Mouse (Mus musculus): ENCODE data around the gene Imp3. TPM values are rescaled to one million over a fixed set of nuclear protein-coding genes. Genes with fewer than 3 reads are reported as not detected.

Imp3 gene
- 69.6 and 75.1 TPM in 2 replicates for polyA plus RNA-seq (2014; fragmentation: Nextera tagmentation; extraction: Ambion mirVana)

GRCm38 (mm10) chr9:56937223-56938160, at the start of gene Imp3:
Imp3 (plus strand) TSS chr9:56937475.
- peak; percentile 90 for ATAC-seq (ENCODE audit: insufficient read depth)
- H3K4me3 ChIP-seq (ENCODE audit: low read depth, low read length): peak within 1 kb of the TSS; percentile 80
- no peaks in the 10 kb centered on the region for H3K36me3 ChIP-seq (ENCODE audit: insufficient read depth)
- under 1% methylated on average over 73 of the region's 73 CpGs for WGBS
- DNase-seq: peak; percentile 99
- peak within 1 kb of the TSS; percentile 62 for H3K4me2 ChIP-seq
- no peaks in the 10 kb centered on the region for H3K9me3 ChIP-seq (ENCODE audit: low read depth, low read length)
- peak within 1 kb of the TSS; percentile 92 for H3K27ac ChIP-seq (ENCODE audit: low read depth)
- H3K9ac ChIP-seq: peak within 1 kb of the TSS; percentile 81
- H3K27me3 ChIP-seq (ENCODE audit: insufficient read depth, low read length): no peaks in the 10 kb centered on the region
- peak; percentile 27; the same call in 1 of the 2 replicates for TF ChIP-seq CTCF (IDR thresholded peaks at IDR 0.05; ENCODE audit: low read depth)
- H3K4me1 ChIP-seq (ENCODE audit: insufficient read depth): 0 out of 2 replicates have a peak, but pooled peaks cover 3% of the 10 kb centered on the region

- H3K4me1 ChIP-seq (ENCODE audit: insufficient read depth): peaks cover 4% of the 10 kb centered on the region; the same call in 1 of the 2 replicates
- WGBS: 90% methylated on average over 16 of the region's 16 CpGs
- H3K9me3 ChIP-seq (ENCODE audit: low read depth, low read length): no peaks in the 10 kb centered on the region
- TF ChIP-seq CTCF (IDR thresholded peaks at IDR 0.05; ENCODE audit: low read depth): no peak
- H3K36me3 ChIP-seq (ENCODE audit: insufficient read depth): peaks cover 30% of the 10 kb centered on the region; the same call in 1 of the 2 replicates
- no peaks in the 10 kb centered on the region for H3K27me3 ChIP-seq (ENCODE audit: insufficient read depth, low read length)
- ATAC-seq (ENCODE audit: insufficient read depth): no peak
- H3K9ac ChIP-seq: no peak overlapping the region
- H3K4me2 ChIP-seq: no peak overlapping the region
- no peak overlapping the region for H3K27ac ChIP-seq (ENCODE audit: low read depth)
- H3K4me3 ChIP-seq (ENCODE audit: low read depth, low read length): no peak overlapping the region
- DNase-seq: no peak
Observed at GRCm38 (mm10) chr9:56887581-56887980, 49.7 kb upstream of the Imp3 start.

- no peaks in the 10 kb centered on the region; the same call in 1 of the 2 replicates for H3K4me1 ChIP-seq (ENCODE audit: insufficient read depth)
- H3K36me3 ChIP-seq (ENCODE audit: insufficient read depth): peaks cover 30% of the 10 kb centered on the region; the same call in 1 of the 2 replicates
- no peak overlapping the region for H3K27ac ChIP-seq (ENCODE audit: low read depth)
- peak overlapping the region; percentile 51 for H3K4me2 ChIP-seq
- DNase-seq: peak; percentile 96
- WGBS: 8% methylated on average over 14 of the region's 14 CpGs
- peak; percentile 95 for TF ChIP-seq CTCF (IDR thresholded peaks at IDR 0.05; ENCODE audit: low read depth)
- H3K4me3 ChIP-seq (ENCODE audit: low read depth, low read length): no peak overlapping the region
- H3K27me3 ChIP-seq (ENCODE audit: insufficient read depth, low read length): no peaks in the 10 kb centered on the region
- peak; percentile 61 for ATAC-seq (ENCODE audit: insufficient read depth)
- H3K9ac ChIP-seq: no peak overlapping the region
- H3K9me3 ChIP-seq (ENCODE audit: low read depth, low read length): no peaks in the 10 kb centered on the region
Observed at GRCm38 (mm10) chr9:56889817-56890216, 47.5 kb upstream of the Imp3 start.

DNA sequence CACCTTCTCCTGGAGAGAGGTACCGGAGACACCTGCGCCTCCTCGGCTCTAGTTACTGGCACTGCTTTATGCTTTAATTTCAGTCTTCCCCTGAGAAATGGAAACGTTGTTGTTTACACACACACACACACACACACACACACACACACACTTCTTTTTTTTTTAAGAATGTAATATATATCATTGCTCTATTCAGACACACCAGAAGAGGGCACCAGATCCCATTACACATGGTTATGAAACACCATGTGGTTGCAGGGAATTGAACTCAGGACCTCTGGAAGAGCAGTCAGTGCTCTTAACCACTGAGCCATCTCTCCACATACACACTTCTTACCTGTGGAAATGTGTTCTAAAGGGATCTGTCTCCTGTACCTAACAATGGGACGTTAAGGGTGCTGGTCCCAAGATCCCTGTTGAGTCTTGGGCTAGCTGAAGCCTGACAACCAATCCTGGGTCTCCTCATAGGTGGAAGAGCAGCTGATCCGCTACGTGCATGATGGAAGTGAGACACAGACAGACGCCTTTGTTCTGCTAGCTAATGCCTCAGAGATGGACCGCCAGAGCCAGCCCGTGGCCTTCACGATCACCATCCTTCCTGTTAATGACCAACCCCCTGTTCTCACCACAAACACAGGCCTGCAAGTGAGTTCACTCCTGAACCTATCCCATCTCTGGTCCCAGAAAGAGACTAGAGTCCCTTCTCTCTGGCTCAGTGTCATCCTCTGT, 46.6 kb upstream of the Imp3 start:
- 65% methylated on average over 11 of the region's 11 CpGs for WGBS
- H3K9me3 ChIP-seq (ENCODE audit: low read depth, low read length): no peaks in the 10 kb centered on the region
- H3K4me3 ChIP-seq (ENCODE audit: low read depth, low read length): no peak overlapping the region
- no peak for DNase-seq
- H3K27me3 ChIP-seq (ENCODE audit: insufficient read depth, low read length): no peaks in the 10 kb centered on the region
- TF ChIP-seq CTCF (IDR thresholded peaks at IDR 0.05; ENCODE audit: low read depth): no peak
- H3K4me1 ChIP-seq (ENCODE audit: insufficient read depth): no peaks in the 10 kb centered on the region; the same call in 1 of the 2 replicates
- H3K9ac ChIP-seq: no peak overlapping the region
- ATAC-seq (ENCODE audit: insufficient read depth): no peak
- H3K36me3 ChIP-seq (ENCODE audit: insufficient read depth): peaks cover 29% of the 10 kb centered on the region; the same call in 1 of the 2 replicates
- H3K4me2 ChIP-seq: peak overlapping the region; percentile 51; the same call in 1 of the 2 replicates
- H3K27ac ChIP-seq (ENCODE audit: low read depth): no peak overlapping the region

DNA sequence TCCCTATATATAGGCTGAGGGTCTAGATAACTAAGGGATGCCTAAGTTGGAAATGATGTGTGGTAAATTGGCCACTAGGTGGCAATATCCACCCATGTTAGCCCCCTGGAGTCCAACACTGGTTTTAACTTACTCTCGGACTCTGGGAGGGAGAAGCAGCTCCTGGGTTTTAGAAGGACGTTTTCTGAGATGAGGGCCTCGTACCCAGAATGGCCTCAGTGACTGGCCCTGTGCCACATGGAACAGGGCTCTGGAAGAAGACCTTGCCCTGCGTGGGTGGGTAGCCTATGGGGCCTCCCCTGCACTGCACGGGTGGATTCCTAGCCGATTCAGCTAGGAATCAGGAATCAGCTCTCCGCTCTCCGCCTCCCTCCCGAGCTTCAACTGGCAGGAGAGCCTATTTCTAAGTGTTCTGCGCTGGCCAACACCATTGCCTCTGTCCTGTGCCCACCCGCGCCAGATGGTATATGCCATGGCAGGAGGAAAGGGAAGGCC, 45.7 kb upstream of the Imp3 start:
- no peaks in the 10 kb centered on the region for H3K27me3 ChIP-seq (ENCODE audit: insufficient read depth, low read length)
- peak overlapping the region; percentile 5; the same call in 1 of the 2 replicates for H3K9ac ChIP-seq
- 28% methylated on average over 12 of the region's 12 CpGs for WGBS
- peak; percentile 94 for TF ChIP-seq CTCF (IDR thresholded peaks at IDR 0.05; ENCODE audit: low read depth)
- DNase-seq: peak; percentile 95
- peak; percentile 70 for ATAC-seq (ENCODE audit: insufficient read depth)
- H3K36me3 ChIP-seq (ENCODE audit: insufficient read depth): peaks cover 20% of the 10 kb centered on the region; the same call in 1 of the 2 replicates
- H3K4me1 ChIP-seq (ENCODE audit: insufficient read depth): no peaks in the 10 kb centered on the region; the same call in 1 of the 2 replicates
- no peak overlapping the region for H3K4me3 ChIP-seq (ENCODE audit: low read depth, low read length)
- H3K4me2 ChIP-seq: peak overlapping the region; percentile 33
- no peak overlapping the region for H3K27ac ChIP-seq (ENCODE audit: low read depth)
- H3K9me3 ChIP-seq (ENCODE audit: low read depth, low read length): no peaks in the 10 kb centered on the region

- Histone ChIP-seq H3K27ac (ENCODE audit: low read depth) (no peak overlapping the region), H3K9ac (no peak overlapping the region), H3K4me3 (ENCODE audit: low read depth, low read length) (no peak overlapping the region), H3K4me1 (ENCODE audit: insufficient read depth) (no peaks in the 10 kb centered on the region; the same call in 1 of the 2 replicates), H3K9me3 (ENCODE audit: low read depth, low read length) (no peaks in the 10 kb centered on the region), H3K4me2 (no peak overlapping the region), H3K27me3 (ENCODE audit: insufficient read depth, low read length) (no peaks in the 10 kb centered on the region), H3K36me3 (ENCODE audit: insufficient read depth) (peaks cover 16% of the 10 kb centered on the region; the same call in 1 of the 2 replicates)
- no peak for TF ChIP-seq CTCF (IDR thresholded peaks at IDR 0.05; ENCODE audit: low read depth)
- WGBS: 87% methylated on average over 10 of the region's 10 CpGs
- DNase-seq: no peak
- ATAC-seq (ENCODE audit: insufficient read depth): no peak
Observed at GRCm38 (mm10) chr9:56892111-56892510, 45.2 kb upstream of the Imp3 start.
